Mouse (Mus musculus) granulocyte monocyte progenitor cell, adult 5-6 weeks (primary cell): Measurements from ENCODE around the gene Adamts20. TPM values are rescaled to one million over a fixed set of nuclear protein-coding genes. Genes with fewer than 3 reads are reported as not detected.

Experiments used
- total RNA-seq, 2 experiments: library from RNA; stranded (forward) in 1 of 2; stranded (reverse) in 1 of 2; fragments of 200-712, 200-1000 nt in 1 of 2; fragments of >200 nt in 1 of 2; fragmentation: Nextera tagmentation in 1 of 2; gene quantifications; 2 replicates each; pipeline ENCODE4 v1.2.3; 2014 to 2017

Gene Adamts20
- total RNA-seq, 2 experiments from 2014 or later: not detected

Other genes starting within 250 kb of the Adamts20 start
- gene Pus7l, start 78.1 kb upstream of the Adamts20 start, total RNA-seq (2014; fragmentation: Nextera tagmentation): 14.8 and 19.8 TPM in 2 replicates
- 14.1 and 18.4 TPM in 2 replicates for gene Pus7l, start 78.1 kb upstream of the Adamts20 start, total RNA-seq (2017)
- 20.8 and 26.3 TPM in 2 replicates for gene Irak4, start 78.2 kb upstream of the Adamts20 start, total RNA-seq (2014; fragmentation: Nextera tagmentation)
- gene Irak4, start 78.2 kb upstream of the Adamts20 start, total RNA-seq (2017): 20.9 and 22.9 TPM in 2 replicates
- 27.7 and 37.0 TPM in 2 replicates for gene Twf1, start 124.5 kb upstream of the Adamts20 start, total RNA-seq (2014; fragmentation: Nextera tagmentation)
- 26.0 and 34.6 TPM in 2 replicates for gene Twf1, start 124.5 kb upstream of the Adamts20 start, total RNA-seq (2017)
- not detected in 2 replicates for gene Tmem117, start 163.8 kb upstream of the Adamts20 start, total RNA-seq (2014; fragmentation: Nextera tagmentation)
- gene Tmem117, start 163.8 kb upstream of the Adamts20 start, total RNA-seq (2017): not detected in 2 replicates